Mouse (Mus musculus) megakaryocyte, embryonic 14.5 days (primary cell): ENCODE measurements around the gene Nrm.

Source experiments
- FLI1 ChIP-seq: IDR thresholded peaks from 2 replicates; pipeline ENCODE4 v1.6.1; 2012; ENCODE audit warnings: low read length, inconsistent platforms, mixed read lengths
- GATA1 ChIP-seq: IDR thresholded peaks from 3 replicates; pipeline ENCODE4 v1.6.1; 2012; ENCODE audit warnings: mixed read lengths, low read length, inconsistent platforms, borderline replicate concordance

- no peak for TF ChIP-seq GATA1
- TF ChIP-seq FLI1 = no peak
Observed at GRCm38 (mm10) chr17:35821439-35822430, 39.4 kb upstream of the Nrm start, which contains the start of gene Ier3.
